Mouse (Mus musculus): Measurements from ENCODE around the gene Phf19. TPM values are rescaled to one million over a fixed set of nuclear protein-coding genes. Genes with fewer than 3 reads are reported as not detected.

Phf19 gene
- polyA plus RNA-seq (2015; fragmentation: Illumina TruSeq; extraction: RNeasy Lipid Tissue Mini Kit (QIAGEN cat#74804); ENCODE audit: low read depth, low replicate concordance): 0.76 TPM

DNA sequence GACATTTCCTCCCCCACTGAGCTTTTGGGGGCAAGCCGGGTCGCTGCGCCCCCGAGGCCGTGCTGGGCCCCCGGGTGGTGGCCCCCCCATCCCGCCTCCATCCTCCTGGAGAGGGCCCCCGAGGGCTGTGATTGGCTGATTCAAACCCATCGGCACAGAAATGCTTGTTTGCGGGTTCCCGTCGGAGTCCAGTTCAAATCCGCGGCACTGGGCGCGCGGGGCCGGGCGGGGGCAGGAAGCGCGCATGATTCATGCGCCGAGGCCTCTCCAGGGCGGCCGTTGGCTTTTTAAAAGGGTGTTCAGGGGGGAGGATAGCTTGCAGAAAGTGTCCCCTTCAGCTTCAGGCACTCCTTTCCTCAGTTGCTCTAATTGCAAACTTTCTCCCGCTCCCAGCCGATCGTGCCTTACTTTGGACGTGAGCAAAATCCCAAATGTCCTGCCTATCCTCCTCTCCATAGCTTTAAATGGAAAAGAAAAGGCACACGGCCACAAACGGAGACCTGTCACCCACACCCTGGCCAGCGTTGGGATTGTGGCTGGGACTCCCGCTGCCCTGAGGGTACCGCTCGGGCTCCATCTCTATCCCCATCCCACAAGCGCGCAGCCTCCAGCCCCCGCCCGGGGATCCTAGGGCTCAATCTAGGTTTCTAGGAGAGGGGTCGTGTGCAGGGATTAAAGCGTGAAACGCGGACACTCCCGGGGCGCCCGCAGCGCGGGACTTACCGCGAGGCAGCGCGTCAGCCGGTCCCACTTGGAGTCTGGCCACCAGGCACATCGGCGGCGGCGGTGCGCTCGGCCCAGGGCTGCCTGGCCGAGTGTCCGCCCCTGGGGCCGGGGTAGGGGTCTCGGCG is at the start of gene Phf19:
TSS of gene Phf19 (minus strand) at position 809 of the 851 bp plus-strand sequence.

DNA sequence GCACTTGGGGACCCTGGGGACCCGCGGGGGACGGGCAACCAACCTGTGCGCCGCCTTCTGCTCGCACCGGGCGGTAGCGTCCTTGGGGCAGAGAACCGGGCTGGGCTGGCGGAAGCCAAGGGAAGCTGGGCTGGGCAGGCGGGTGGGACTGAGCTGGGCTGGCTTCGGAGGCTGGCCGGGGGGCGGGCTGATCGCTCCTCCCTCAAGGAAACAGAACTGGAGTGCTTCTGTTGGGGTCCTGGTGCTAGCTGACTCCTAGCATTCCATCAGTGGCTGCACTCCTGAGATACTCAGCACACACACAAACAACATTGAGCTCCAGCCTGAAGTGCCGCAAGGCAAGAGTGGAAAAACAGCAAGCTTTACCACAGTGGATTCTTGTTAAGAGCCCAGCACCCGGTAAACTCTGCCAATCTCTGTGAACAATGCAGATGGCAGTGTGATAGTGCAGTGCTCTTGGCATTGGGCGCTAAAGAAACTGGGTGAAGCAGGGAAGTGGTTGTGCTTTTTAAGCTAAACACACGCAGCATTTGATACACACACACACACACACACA is 47.7 kb upstream of the Phf19 start, which contains the start of gene Traf1:
TSS of gene Traf1 (minus strand) at position 292 of the 556 bp plus-strand sequence.

DNA sequence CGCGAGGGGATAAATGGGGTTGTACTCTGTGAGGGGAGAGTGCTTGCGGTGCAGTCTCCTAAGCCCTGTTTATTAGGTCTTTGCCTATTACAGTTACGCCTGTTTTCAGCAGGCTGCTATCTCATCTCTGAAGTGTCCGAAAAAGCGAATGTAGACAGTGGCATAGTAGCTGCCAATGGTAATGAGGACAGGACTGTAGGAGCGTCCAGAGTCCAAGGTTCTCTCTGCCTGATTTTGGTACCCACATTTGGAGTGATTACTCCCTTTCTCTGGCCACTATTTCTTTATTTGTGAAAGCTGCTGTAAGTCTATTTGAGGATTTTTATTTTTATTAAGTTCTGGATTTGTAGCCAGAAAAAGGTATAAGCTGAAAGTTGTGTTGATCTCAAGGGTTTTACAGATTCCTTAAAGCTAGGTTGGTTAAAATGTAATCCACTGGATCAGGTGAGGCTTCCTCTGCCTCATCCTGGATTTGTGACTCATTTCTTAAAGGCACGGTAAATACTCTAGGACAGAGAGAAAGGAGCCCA is 38.9 kb downstream of the Phf19 start, which contains the start of gene Psmd5:
TSS of gene Psmd5 (minus strand) at position 153 of the 530 bp plus-strand sequence.

DNA sequence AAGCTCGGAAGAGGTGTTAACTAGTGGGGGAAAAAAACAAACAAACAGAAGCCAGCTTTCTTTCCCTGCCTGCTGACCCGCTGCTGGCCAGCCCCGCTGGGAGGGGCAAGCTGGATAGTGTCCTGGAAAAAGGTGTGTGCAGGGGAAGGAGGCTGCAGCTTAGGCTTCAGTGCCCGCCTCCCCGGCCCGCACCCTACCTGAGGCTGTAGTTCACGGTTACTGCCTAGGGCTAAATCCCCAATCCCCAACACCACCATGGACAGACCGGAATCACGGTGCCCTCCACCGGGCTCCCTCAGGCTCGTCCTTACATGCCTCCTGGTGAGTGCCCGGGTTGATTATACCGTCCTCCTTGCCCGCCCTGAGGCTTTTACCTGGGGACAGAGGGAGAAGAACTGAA is 39.6 kb downstream of the Phf19 start, which contains the start of gene Cutal:
TSS of gene Cutal (plus strand) at position 126 of the 400 bp plus-strand sequence.

Other genes with a start within 250 kb of the Phf19 start
- gene Gapvd1, start 158.8 kb downstream of the Phf19 start, polyA plus RNA-seq (2015; fragmentation: Illumina TruSeq; extraction: RNeasy Lipid Tissue Mini Kit (QIAGEN cat#74804); ENCODE audit: low read depth, low replicate concordance): 60.6 TPM
- 380 TPM for gene Hspa5, start 142.1 kb downstream of the Phf19 start, polyA plus RNA-seq (2015; fragmentation: Illumina TruSeq; extraction: RNeasy Lipid Tissue Mini Kit (QIAGEN cat#74804); ENCODE audit: low read depth, low replicate concordance)
- 45.4 TPM for gene Rabepk, start 114.1 kb downstream of the Phf19 start, polyA plus RNA-seq (2015; fragmentation: Illumina TruSeq; extraction: RNeasy Lipid Tissue Mini Kit (QIAGEN cat#74804); ENCODE audit: low read depth, low replicate concordance)
- 105 TPM for gene Fbxw2, start 87.7 kb downstream of the Phf19 start, polyA plus RNA-seq (2015; fragmentation: Illumina TruSeq; extraction: RNeasy Lipid Tissue Mini Kit (QIAGEN cat#74804); ENCODE audit: low read depth, low replicate concordance)
- gene Gm34653, start 81.0 kb downstream of the Phf19 start, polyA plus RNA-seq (2015; fragmentation: Illumina TruSeq; extraction: RNeasy Lipid Tissue Mini Kit (QIAGEN cat#74804); ENCODE audit: low read depth, low replicate concordance): not detected
- gene Cutal, start 39.6 kb downstream of the Phf19 start, polyA plus RNA-seq (2015; fragmentation: Illumina TruSeq; extraction: RNeasy Lipid Tissue Mini Kit (QIAGEN cat#74804); ENCODE audit: low read depth, low replicate concordance): 1.2 TPM
- 40.4 TPM for gene Psmd5, start 39.1 kb downstream of the Phf19 start, polyA plus RNA-seq (2015; fragmentation: Illumina TruSeq; extraction: RNeasy Lipid Tissue Mini Kit (QIAGEN cat#74804); ENCODE audit: low read depth, low replicate concordance)
- gene Traf1, start 47.7 kb upstream of the Phf19 start, polyA plus RNA-seq (2015; fragmentation: Illumina TruSeq; extraction: RNeasy Lipid Tissue Mini Kit (QIAGEN cat#74804); ENCODE audit: low read depth, low replicate concordance): 2.7 TPM
- 0.59 TPM for gene Hc, start 147.4 kb upstream of the Phf19 start, polyA plus RNA-seq (2015; fragmentation: Illumina TruSeq; extraction: RNeasy Lipid Tissue Mini Kit (QIAGEN cat#74804); ENCODE audit: low read depth, low replicate concordance)
- gene AI182371, start 187.5 kb upstream of the Phf19 start, polyA plus RNA-seq (2015; fragmentation: Illumina TruSeq; extraction: RNeasy Lipid Tissue Mini Kit (QIAGEN cat#74804); ENCODE audit: low read depth, low replicate concordance): 0.79 TPM
- gene Cntrl, start 195.5 kb upstream of the Phf19 start, polyA plus RNA-seq (2015; fragmentation: Illumina TruSeq; extraction: RNeasy Lipid Tissue Mini Kit (QIAGEN cat#74804); ENCODE audit: low read depth, low replicate concordance): 9.0 TPM